Mouse (Mus musculus) gastrocnemius, adult 18-20 months (tissue): ENCODE data around the gene Ppm1h. TPM values are rescaled to one million over a fixed set of nuclear protein-coding genes. Genes with fewer than 3 reads are reported as not detected.

ENCODE experiments used
- DNase-seq: peaks from one replicate; pipeline ENCODE4 v3.0.0; 2021; ENCODE audit warnings: low spot score
- long read RNA-seq, 2 experiments: library from polyadenylated mRNA; stranded (forward); transcript quantifications; one replicate each; pipeline ENCODE4 v2.0.0; 2021
- total RNA-seq, 2 experiments: library from RNA; stranded (reverse); gene quantifications; 2 replicates each; pipeline ENCODE4 v1.2.3; 2021

Gene Ppm1h
- 1 to 10 TPM; 1.5 to 1.8 TPM for total RNA-seq
- long read RNA-seq, experiment 1, partial matches to known transcripts: 0 of 1 reads
- long read RNA-seq, experiment 1, other reads (novel, unspliced or antisense): 1 of 1 reads
- long read RNA-seq, experiment 2: 0 reads

DNA sequence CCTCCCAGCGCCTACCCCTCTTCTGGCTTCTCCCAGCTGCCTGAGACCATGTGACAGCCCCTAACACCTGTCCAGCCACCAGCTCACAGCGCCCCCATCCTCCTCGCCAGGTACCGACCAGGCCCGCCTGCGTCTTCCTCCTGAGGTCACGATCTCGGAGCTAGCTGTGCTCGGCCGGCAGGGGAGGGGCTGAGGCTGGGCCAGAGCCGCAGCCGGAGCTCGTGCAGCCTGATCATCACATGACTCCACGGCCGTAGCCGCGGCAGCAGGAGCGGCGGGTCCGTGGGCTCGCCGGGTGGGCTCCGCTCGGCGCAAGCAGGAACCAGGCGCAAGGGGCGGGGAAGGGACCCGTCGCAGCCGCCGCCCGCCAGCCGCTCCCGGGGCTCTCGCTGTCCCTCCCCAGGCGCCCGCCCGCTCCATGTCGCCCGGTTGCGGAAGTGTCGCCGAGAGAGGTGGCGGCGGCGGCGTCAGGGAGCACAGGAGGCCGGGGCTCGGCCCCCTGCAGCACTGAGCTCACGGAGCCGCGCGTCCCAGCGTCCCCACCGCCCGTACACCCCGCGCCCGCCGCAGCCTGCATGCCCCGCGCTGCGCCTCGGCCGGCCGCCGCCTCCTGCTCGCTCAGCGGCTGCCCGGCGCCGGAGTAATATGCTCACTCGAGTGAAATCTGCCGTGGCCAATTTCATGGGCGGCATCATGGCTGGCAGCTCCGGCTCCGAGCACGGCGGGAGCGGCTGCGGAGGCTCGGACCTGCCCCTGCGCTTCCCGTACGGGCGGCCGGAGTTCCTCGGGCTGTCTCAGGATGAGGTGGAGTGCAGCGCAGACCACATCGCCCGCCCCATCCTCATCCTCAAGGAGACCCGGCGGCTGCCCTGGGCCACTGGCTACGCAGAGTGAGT is at the start of gene Ppm1h:
Gene Ppm1h, plus strand, starts transcription at position 222 of the 896 bp plus-strand sequence.
- DNase-seq: peak; percentile 36

DNA sequence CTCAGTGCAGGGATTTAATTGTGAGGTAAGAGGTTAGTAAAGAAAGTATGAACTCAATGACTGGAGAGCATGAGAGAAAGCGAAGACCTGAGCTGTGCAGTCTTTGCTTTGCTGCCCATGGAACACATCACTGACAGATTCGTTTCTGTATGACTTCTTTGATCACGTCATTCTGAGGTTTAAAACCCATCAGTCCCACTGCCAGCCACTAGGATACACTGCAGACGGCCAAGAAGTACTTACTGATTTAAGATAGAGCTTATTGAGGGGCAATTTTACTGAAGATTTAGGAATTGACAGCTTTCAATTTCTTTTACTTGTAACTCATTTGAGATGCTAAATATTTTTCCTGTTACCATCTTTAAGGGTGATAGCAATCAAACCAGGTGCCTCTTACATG is 49.6 kb upstream of the Ppm1h start:
- no peak for DNase-seq

DNA sequence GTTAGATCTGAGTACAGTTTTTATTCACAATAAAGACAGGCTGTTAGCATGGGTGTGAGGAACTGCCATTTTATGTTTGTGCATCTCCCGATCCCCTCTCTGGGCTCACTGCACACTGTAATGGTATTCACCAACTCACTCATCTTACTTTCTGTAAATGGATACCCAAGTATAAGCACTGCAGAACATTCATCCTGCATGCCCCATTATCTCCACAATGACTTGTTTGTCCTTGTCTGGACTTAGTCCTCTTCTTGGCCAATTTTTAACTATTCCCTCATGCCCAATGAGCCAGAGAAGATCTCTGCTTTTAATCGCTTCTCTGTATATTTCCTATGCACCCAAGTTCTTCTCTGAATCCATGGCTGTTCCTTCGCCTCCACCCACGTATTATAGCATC is 38.7 kb upstream of the Ppm1h start:
- no peak for DNase-seq

GRCm38 (mm10) chr10:122641263-122641795 is 37.2 kb upstream of the Ppm1h start:
- DNase-seq: no peak

DNA sequence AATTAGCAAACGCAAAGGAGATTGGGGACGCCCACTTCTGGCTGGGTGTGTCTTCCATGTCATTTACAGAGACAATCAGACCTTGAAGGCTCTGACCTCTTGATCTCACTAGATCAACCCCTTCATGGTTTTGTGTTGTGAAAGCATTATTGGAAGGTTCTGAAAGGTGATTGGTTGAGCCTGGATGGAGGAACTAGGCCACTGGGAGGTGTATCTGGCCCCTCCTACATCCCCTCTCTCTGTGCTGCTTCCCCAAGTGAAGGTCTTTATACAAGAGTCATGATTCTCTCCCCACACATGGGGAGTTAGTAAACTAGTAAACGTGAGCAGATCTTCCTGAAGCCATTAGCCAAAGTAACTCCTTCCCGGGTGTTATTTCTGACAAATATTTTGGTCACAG is 36.4 kb upstream of the Ppm1h start:
- DNase-seq: no peak

GRCm38 (mm10) chr10:122651932-122652331 is 26.6 kb upstream of the Ppm1h start:
- DNase-seq: no peak

DNA sequence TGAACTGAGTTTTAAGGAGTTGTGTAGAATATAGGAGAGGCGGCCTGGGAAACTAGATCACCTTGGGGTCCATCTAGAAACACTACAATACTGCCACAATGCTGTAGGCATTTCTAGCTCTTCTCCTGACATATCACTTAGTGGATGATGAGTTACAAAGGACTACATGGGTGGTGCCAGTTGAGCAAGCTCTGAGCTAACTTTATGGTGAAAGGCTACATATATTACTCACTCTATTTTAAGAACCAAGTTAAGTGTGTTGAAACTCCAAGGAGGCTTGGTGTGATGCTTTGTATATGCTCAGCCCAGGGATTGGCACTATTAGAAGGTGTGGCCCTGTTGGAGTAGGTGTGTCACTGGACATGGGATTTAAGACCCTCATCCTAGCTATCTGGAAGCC is 26.0 kb upstream of the Ppm1h start:
- no peak for DNase-seq

DNA sequence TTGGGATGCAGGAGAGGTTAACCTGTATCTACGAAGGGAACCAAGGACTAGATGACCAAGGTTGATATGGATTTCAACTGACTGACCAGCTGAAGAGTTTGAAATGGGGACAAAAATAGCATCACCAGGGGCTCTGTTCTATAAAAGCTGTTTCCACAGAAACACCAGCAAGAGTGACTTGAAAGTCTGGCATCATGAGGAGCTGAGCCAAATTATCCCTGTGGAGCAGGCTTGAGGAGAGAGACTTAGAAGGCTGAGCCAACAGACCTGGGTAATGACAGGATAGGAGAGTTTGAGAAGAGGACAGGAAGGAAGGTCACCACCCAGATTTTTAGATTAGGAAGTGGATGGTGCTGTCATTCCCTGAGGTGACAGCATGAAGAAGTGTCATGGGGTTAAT is 12.9 kb upstream of the Ppm1h start:
- no peak for DNase-seq

DNA sequence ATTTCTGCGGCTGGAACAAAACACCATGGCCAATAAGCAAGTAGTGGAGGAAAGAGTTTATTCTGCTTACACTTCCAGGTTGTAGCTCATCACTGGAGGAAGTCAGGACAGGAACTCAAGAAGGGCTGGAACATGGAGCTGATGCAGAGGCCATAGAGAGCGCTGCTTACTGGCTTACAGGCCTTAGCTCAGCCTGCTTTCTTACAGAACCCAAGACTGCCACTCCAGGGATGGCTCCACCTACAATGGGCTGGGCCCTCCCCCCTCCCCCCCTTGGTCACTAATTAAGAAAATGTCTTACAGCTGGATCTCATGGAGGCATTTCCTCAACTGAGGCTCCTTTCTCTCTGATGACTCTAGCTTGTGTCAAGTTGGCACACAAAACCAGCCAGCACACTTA is 7.3 kb upstream of the Ppm1h start:
- DNase-seq: no peak

DNA sequence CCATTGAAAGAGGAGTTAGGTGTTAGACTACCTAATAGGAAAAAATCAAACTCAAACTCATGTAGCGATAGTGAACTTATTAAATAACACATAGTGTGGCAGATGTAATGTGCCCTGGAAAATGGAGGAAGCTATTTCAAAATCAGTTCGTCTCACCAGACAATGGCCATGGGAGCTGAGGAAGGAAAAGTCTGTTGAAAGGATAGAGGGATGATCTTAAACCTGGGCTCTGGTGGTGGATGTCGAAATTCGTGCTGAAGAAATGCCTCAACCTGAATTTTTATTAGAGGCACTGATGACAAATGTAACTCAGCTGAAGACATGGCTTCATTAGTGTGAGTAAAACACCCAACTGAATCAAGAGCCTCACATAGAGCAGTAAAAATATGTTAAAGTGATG is 6.5 kb upstream of the Ppm1h start:
- DNase-seq: no peak

DNA sequence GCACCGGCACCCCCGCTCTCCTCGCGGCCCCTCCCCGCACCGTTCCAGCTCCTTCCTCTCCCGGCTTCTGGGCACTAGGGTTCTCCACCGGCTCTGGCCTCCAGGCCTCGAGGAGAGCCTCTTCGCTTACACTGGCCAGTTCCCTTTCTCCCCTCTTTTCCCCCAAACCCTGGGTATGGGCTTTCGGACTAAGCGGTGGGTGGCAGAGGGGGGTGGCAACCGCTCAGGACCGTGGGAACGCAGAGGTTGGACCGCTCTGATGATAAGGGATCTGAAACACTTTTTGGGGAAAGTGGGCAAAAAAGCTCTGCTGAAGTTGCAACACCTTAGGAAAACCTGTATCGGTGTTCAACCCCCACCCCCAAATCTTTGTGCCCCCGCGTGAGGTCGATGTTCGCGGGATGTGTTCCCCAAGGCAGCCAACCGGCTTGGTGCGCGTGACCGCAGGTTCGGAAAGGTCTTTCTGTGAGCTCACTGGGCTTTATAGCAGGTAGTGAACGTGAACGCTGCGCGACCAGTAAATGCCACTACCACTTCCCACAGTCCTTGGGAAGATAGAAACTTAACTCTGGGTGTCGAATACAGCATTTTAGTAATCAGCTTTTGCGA is 979 bp downstream of the Ppm1h start:
- DNase-seq: no peak

DNA sequence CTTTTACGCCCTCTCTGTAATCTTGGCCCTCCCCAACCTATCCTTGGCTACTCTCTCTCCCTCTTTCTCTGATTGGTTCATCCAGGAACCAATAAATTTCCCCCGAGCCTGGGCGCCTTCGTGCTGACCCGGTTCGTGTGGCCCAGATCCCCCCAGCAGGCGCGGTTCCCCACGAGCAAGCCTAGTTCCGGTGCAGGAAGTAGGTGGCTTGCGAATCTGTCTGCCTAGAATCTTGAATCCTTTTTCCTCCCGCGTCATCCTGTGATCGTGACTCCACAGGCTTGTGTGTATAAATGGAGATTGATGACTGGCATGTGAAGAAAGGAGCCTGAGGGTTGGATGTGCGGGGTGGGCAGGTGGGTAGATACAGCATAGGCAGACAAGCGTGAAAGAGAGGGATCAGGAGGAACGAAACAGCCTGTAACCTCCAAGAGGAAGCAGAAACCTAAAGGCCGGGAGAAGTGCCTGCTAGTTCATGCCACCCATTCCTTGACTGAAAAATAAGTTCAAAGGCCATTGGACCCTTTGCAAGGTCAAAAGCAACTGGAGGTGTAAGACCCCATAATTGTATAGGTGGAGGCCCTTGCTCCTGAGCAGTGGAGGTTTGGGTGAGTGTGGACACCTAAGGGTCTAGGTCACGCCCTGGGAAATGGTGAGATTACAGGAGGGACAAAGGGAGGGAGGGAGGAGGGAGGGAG is 2.0 kb downstream of the Ppm1h start:
- no peak for DNase-seq

DNA sequence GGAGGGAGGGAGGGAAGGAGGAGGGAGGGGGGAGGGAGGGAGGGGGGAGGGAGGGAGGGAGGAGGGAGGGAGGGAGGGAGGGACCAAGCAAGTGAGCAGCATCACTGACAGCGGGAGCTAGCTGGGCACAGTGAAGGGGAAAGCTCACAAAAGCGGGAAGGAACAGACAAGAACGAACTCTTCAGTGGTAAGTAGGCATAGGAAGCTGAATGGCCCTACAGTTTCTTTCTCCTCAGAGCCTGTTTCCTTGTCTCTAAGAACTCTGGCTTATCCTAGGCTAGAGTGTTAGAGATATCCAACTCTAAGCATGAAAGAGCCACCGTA is 2.5 kb downstream of the Ppm1h start:
- DNase-seq: no peak

DNA sequence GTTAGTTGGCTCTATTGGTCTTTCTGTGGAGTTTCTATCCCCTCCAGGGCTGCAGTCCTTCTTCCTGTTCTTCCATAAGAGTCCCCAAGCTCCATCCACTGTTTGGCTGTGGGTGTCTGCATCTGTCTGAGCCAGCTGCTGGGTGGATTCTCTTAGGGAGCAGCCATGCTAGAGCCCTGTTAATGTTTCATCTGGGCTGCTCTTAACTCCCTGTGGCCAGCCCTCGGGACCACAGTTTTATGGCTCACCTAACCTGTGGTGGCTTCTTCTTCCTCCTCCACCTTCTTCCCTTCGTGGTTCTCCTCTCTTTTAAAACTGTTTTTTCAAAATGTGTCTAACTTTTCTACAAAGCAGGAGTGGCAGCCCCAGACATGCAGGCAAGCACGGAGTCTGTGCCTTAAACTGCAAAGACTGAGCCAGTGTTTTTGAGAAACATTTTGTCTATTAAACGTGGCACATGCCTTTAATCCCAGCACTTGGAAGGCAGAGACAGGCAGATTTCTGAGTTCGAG is 5.3 kb downstream of the Ppm1h start:
- no peak for DNase-seq

DNA sequence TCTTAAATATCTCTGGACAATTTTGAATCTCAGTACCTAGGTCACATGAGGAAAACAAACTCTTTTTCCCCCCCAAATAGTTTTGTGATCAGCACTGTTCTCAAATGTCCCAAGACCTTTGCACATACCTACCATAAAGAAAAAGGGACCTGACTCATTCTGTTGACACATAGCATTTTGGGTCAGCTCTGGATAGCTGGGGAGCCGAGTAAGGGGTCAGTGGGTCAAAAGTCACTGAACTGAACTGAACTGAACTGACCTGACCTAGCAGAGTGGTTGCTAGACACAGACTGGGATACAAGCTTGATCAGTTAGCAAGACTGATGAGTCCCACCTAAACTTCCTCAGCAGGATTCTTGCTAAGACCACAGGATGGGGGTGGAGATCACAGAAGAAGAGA is 6.7 kb downstream of the Ppm1h start:
- no peak for DNase-seq

GRCm38 (mm10) chr10:122685836-122686531 is 7.4 kb downstream of the Ppm1h start:
- no peak for DNase-seq

GRCm38 (mm10) chr10:122690698-122691097 is 12.1 kb downstream of the Ppm1h start:
- DNase-seq: no peak

- no peak for DNase-seq
Observed at GRCm38 (mm10) chr10:122693158-122693777, 14.7 kb downstream of the Ppm1h start.

DNA sequence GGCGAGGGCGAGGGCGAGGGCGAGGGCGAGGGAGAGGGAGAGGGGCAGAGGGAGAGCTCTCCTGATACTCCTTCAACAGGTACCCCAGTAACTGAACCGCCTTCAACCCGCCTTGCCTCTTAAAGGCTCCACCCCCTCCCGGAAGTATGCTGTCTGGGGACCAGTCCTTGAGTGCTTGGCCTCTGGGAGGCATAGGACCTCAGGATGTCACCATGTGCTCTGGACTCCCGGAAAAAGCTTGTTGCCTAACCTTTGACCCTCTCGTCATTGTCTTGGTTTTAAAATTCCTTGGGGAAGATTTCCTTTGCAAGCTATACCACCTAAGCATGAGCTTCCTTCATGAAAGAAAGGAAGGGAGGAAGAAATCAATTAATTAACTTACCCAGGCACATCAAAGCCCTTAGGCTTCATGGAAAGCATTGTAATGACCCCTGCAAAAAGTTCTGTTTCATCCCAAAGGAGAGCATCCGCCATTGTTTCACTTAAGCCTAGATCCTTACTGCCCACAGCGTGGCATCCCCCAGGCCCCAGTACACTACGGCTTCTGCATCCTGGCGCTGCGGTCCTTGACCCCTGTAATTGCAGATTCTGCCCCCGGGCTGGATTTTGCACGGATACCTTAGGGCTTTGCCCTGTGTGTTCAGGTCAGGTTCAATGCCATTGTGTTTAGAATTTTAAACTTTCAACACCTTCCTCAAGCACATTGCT is 15.5 kb downstream of the Ppm1h start:
- no peak for DNase-seq

GRCm38 (mm10) chr10:122696335-122696734 is 17.8 kb downstream of the Ppm1h start:
- no peak for DNase-seq
